Mouse (Mus musculus): ENCODE measurements at regions not wholly inside any gene's neighbourhood (a gene's known extent, or its start where the extent isn't known, plus 50 kb on each side); places are given as distances from the start of the nearest gene placed in this dataset.

DNA sequence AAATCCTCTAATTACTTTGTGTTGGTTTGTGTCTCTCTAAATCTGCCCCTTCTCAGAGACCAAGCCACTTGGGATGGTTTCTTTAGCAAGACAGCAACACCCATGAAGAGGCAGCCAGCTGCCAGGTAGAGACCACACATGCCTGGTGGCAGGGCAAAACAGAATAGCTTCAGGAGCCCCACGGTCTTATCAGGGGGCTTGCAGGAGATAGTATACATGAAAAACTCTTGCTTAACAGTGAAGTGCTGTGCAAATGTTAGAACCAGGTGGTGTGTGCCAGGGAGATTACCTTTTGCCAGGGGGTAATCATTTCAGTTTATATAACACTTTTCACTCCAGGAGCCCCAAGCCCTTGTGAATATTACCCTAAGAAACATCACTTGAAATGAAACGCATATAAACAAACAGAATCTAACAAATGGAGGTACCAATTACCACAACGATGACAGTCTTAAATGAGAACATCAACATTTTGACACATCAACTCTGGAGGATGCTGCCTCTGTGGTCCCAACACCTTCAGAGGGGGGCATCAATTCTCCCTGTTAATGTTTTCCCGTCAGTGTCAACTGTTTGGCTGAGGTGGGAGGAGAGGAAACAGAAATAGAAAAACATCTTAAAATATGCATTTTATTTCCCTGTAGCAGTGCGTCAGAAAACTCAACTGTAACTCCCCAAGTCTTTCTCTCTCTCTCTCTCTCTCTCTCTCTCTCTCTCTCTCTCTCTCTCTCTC, 56.3 kb upstream of the Rad23b start:
- no peak overlapping the region for H3K4me3 ChIP-seq (replicated peaks; ENCODE audit: low read length)
- peaks cover 24% of the 10 kb centered on the region for H3K4me1 ChIP-seq (replicated peaks; ENCODE audit: low read depth, low read length)
- H3K36me3 ChIP-seq (ENCODE audit: insufficient read depth, low read length) = no peaks in the 10 kb centered on the region
- TF ChIP-seq POU5F1 (IDR thresholded peaks at IDR 0.05; ENCODE audit: borderline replicate concordance, low read length) = no peak
- no peak for TF ChIP-seq CTCF (conservative IDR thresholded peaks at IDR 0.05; ENCODE audit: low read length)
- TF ChIP-seq NANOG (IDR thresholded peaks at IDR 0.05; ENCODE audit: borderline replicate concordance, low read length) = no peak
- H3K9me3 ChIP-seq (ENCODE audit: low read length) = peaks cover 13% of the 10 kb centered on the region; the same call in 1 of the 2 replicates
- H3K27me3 ChIP-seq (ENCODE audit: insufficient read depth, low read length) = no peaks in the 10 kb centered on the region

GRCm38 (mm10) chr4:55294255-55294687, 55.6 kb upstream of the Rad23b start:
- Histone ChIP-seq H3K4me3 (replicated peaks; ENCODE audit: low read length) (peak overlapping the region; percentile 15; the same call in 1 of the 2 replicates), H3K9me3 (ENCODE audit: low read length) (peaks cover 13% of the 10 kb centered on the region; the same call in 1 of the 2 replicates), H3K36me3 (ENCODE audit: insufficient read depth, low read length) (no peaks in the 10 kb centered on the region)

DNA sequence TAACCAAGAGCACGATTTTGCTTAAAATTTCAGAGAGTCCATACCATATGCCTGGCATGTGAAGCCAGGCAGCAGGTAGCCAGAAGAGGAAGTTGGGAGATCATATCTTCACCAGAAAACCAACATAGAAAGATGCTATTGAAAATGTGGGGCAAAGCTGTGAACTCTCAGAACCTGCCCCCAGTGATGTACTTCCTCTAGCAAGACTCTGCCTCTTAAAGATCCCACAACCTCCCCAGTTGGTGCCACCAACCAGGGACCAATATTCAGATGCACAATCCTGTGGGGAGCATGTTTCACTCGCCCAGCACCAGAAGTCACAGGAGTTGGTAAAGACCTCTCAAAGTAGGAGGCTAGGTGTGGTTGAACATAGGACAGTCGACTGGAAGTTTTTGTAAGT, 52.0 kb upstream of the Rad23b start:
- Histone ChIP-seq H3K4me3 (replicated peaks; ENCODE audit: low read length) (no peak overlapping the region), H3K9me3 (ENCODE audit: low read length) (peaks cover 13% of the 10 kb centered on the region; the same call in 1 of the 2 replicates), H3K4me1 (replicated peaks; ENCODE audit: low read depth, low read length) (peaks cover 14% of the 10 kb centered on the region), H3K27me3 (ENCODE audit: insufficient read depth, low read length) (no peaks in the 10 kb centered on the region), H3K36me3 (ENCODE audit: insufficient read depth, low read length) (no peaks in the 10 kb centered on the region)
- TF ChIP-seq CTCF (conservative IDR thresholded peaks at IDR 0.05; ENCODE audit: low read length) (no peak), NANOG (IDR thresholded peaks at IDR 0.05; ENCODE audit: borderline replicate concordance, low read length) (no peak), POU5F1 (IDR thresholded peaks at IDR 0.05; ENCODE audit: borderline replicate concordance, low read length) (no peak)

More at GRCm38 (mm10) chr4:55294255-55294687, 55.6 kb upstream of the Rad23b start:
- Histone ChIP-seq H3K27me3 (ENCODE audit: insufficient read depth, low read length) (no peaks in the 10 kb centered on the region), H3K4me1 (replicated peaks; ENCODE audit: low read depth, low read length) (peaks cover 19% of the 10 kb centered on the region)
- TF ChIP-seq POU5F1 (IDR thresholded peaks at IDR 0.05; ENCODE audit: borderline replicate concordance, low read length) = no peak
- no peak for TF ChIP-seq NANOG (IDR thresholded peaks at IDR 0.05; ENCODE audit: borderline replicate concordance, low read length)
- no peak for TF ChIP-seq CTCF (conservative IDR thresholded peaks at IDR 0.05; ENCODE audit: low read length)
